ENCODE assay signal across 23 mouse cellular contexts in the genomic region with DNA sequence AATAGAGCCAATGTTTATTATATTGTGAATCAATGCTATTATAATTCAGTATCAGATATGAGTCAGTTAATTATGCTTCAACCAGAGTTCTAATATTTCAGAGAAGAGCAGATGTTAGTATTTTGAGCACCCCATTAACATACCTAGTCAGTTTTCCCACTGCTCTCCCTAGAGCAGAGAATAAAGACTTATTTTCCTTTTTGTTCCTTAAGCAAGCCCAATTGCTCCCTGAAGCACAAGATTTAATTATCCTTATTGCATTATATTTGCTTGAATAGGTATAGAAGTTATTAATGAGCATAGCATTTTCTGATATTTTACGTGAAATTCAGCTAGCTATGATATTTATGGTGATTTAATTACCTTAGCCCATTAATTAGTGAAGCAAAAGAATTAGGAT.
DNase-seq lines count a peak whose midpoint lies in the region; ATAC-seq and TF ChIP-seq lines count a peak whose summit lies in the region.
"Had no signal": no experiment of that assay in that cellular context is flagged by ENCODE, and none has a peak within 500 bp of the region (broad histone marks: within the 10 kb centered on the region; RNA-seq: fewer than 3 reads in every experiment).

No protein-coding gene starts in this region.

- 33% methylated on average over 1 of the region's 1 CpGs for WGBS in forebrain, embryonic 11.5 days
- 30% methylated on average over 1 of the region's 1 CpGs for WGBS in forebrain, embryonic 16.5 days
- WGBS in limb, embryonic 10.5 days = 79% methylated on average over 1 of the region's 1 CpGs
- 40% methylated on average over 1 of the region's 1 CpGs for WGBS in heart, adult 2 months

- H3K27ac ChIP-seq in forebrain, embryonic 11.5 days (ENCODE audit: low read depth, low read length) = no peak overlapping the region
- H3K27ac ChIP-seq in forebrain, embryonic 16.5 days (ENCODE audit: low read length) = no peak overlapping the region
- no peak overlapping the region for H3K27ac ChIP-seq in limb, embryonic 10.5 days
- no peak overlapping the region for H3K27ac ChIP-seq in heart, adult 2 months

- no peak overlapping the region for H3K9ac ChIP-seq in forebrain, embryonic 11.5 days (ENCODE audit: low read length)
- no peak overlapping the region for H3K9ac ChIP-seq in forebrain, embryonic 16.5 days (replicated peaks; ENCODE audit: low read depth, low read length)
- no peak overlapping the region for H3K9ac ChIP-seq in heart, adult 2 months (ENCODE audit: low read depth, low read length)

- H3K79me2 ChIP-seq in heart, adult 2 months (replicated peaks; ENCODE audit: control insufficient read depth, insufficient read depth, low read length) = no peaks in the 10 kb centered on the region

- H3K4me2 ChIP-seq in forebrain, embryonic 11.5 days (ENCODE audit: low read depth, low read length, severe bottlenecking) = no peak overlapping the region
- no peak overlapping the region for H3K4me2 ChIP-seq in forebrain, embryonic 16.5 days (ENCODE audit: low read length)

- no peaks in the 10 kb centered on the region for H3K36me3 ChIP-seq in forebrain, embryonic 11.5 days (ENCODE audit: control insufficient read depth, insufficient read depth, low read length)
- no peaks in the 10 kb centered on the region for H3K36me3 ChIP-seq in forebrain, embryonic 16.5 days (ENCODE audit: control insufficient read depth, insufficient read depth)
- no peaks in the 10 kb centered on the region for H3K36me3 ChIP-seq in limb, embryonic 10.5 days
- no peaks in the 10 kb centered on the region for H3K36me3 ChIP-seq in heart, adult 2 months (ENCODE audit: control insufficient read depth, insufficient read depth, low read length)
- H3K36me3 ChIP-seq: G1E had no signal

- DNase-seq in forebrain, embryonic 11.5 days (ENCODE audit: low spot score) = no peak
- peak; percentile 14 for DNase-seq in brain, embryonic 14.5 days (ENCODE audit: low read depth)
- peak; percentile 64 for DNase-seq in retina, embryonic 14.5 days (ENCODE audit: low spot score)
- DNase-seq in retina, postnatal 1 day = peak; percentile 27
- no peak for DNase-seq in lung, postnatal 10 days
- no peak for DNase-seq in limb, embryonic 10.5 days (ENCODE audit: low spot score)
- DNase-seq in heart, adult 2 months = no peak
- DNase-seq: adrenal gland, adult 2 months; adrenal gland, adult 8-10 months; adrenal gland, postnatal 10 days; adrenal gland, postnatal 14 days; adrenal gland, postnatal 25 days; adrenal gland, postnatal 36 days; B cell, adult 2 months; cerebellum, adult 11 months; cerebellum, adult 11-12 months; cerebellum, adult 18-20 months had no signal

- H3K4me3 ChIP-seq in forebrain, embryonic 11.5 days (ENCODE audit: low read depth, low read length) = no peak overlapping the region
- H3K4me3 ChIP-seq in forebrain, embryonic 16.5 days (replicated peaks; ENCODE audit: low read length) = no peak overlapping the region
- H3K4me3 ChIP-seq in limb, embryonic 10.5 days = no peak overlapping the region
- H3K4me3 ChIP-seq in heart, adult 2 months = no peak overlapping the region

- TF ChIP-seq CTCF in brain, embryonic 14.5 days (IDR thresholded peaks at IDR 0.05; ENCODE audit: borderline replicate concordance, extremely low read depth, insufficient read depth, insufficient read length) = no peak
- no peak for TF ChIP-seq CTCF in heart, adult 2 months (IDR thresholded peaks at IDR 0.05)

- H3K9me3 ChIP-seq in forebrain, embryonic 11.5 days (ENCODE audit: control insufficient read depth, low read length) = no peaks in the 10 kb centered on the region
- no peaks in the 10 kb centered on the region for H3K9me3 ChIP-seq in forebrain, embryonic 16.5 days (ENCODE audit: control insufficient read depth, low read length)
- no peaks in the 10 kb centered on the region for H3K9me3 ChIP-seq in limb, embryonic 10.5 days (replicated peaks)

- intact Hi-C loops in heart, adult 2 months (cut with DNase I) = no loop called here

- TF ChIP-seq POLR2A in brain, embryonic 14.5 days (IDR thresholded peaks at IDR 0.05; ENCODE audit: borderline replicate concordance, extremely low read depth, insufficient read depth, insufficient read length, poor library complexity, severe bottlenecking) = no peak
- no peak for TF ChIP-seq POLR2A in heart, adult 2 months (IDR thresholded peaks at IDR 0.05; ENCODE audit: insufficient read depth, low read depth, low read length)

- H3K27me3 ChIP-seq in forebrain, embryonic 11.5 days (ENCODE audit: control insufficient read depth, insufficient read depth, low read length) = no peaks in the 10 kb centered on the region
- H3K27me3 ChIP-seq in forebrain, embryonic 16.5 days (replicated peaks; ENCODE audit: control insufficient read depth, insufficient read depth, low read length) = no peaks in the 10 kb centered on the region
- H3K27me3 ChIP-seq in limb, embryonic 10.5 days (ENCODE audit: low read depth, poor library complexity, severe bottlenecking) = no peaks in the 10 kb centered on the region
- H3K27me3 ChIP-seq in heart, adult 2 months (ENCODE audit: control insufficient read depth, insufficient read depth, low read length) = no peaks in the 10 kb centered on the region
- H3K27me3 ChIP-seq: CH12.LX had no signal

- no peak for TF ChIP-seq EP300 in heart, adult 2 months (IDR thresholded peaks at IDR 0.05; ENCODE audit: insufficient read depth, low read depth, low read length)

- peak; percentile 52; the same call in 1 of the 2 replicates for ATAC-seq in forebrain, embryonic 11.5 days (replicated peaks; ENCODE audit: low FRiP score)
- ATAC-seq in forebrain, embryonic 16.5 days = no peak
- ATAC-seq: activated CD4-positive, CD25-positive, alpha-beta regulatory T cell, adult 4 months; CD4-positive, CD25-positive, alpha-beta regulatory T cell, adult 4 months; Patski had no signal

- no peaks in the 10 kb centered on the region for H3K4me1 ChIP-seq in forebrain, embryonic 11.5 days (replicated peaks; ENCODE audit: control insufficient read depth, insufficient read depth, low read length)
- no peaks in the 10 kb centered on the region for H3K4me1 ChIP-seq in forebrain, embryonic 16.5 days (replicated peaks; ENCODE audit: control insufficient read depth, insufficient read depth, low read length)
- no peaks in the 10 kb centered on the region for H3K4me1 ChIP-seq in limb, embryonic 10.5 days
- no peaks in the 10 kb centered on the region for H3K4me1 ChIP-seq in heart, adult 2 months (ENCODE audit: control insufficient read depth, insufficient read depth, low read length)

Comparison
In these comparisons a context has a peak if more than half of its experiments do, and no peak if none do; other contexts are left out.
1. DNase-seq: peak in brain, embryonic 14.5 days (single experiment), retina, embryonic 14.5 days (single experiment) and retina, postnatal 1 day (single experiment); none in forebrain, embryonic 11.5 days (single experiment), lung, postnatal 10 days (single experiment), limb, embryonic 10.5 days (single experiment) and heart, adult 2 months (0 of 2).